8 mouse cellular contexts compared by ENCODE assay signal in the genomic region with DNA sequence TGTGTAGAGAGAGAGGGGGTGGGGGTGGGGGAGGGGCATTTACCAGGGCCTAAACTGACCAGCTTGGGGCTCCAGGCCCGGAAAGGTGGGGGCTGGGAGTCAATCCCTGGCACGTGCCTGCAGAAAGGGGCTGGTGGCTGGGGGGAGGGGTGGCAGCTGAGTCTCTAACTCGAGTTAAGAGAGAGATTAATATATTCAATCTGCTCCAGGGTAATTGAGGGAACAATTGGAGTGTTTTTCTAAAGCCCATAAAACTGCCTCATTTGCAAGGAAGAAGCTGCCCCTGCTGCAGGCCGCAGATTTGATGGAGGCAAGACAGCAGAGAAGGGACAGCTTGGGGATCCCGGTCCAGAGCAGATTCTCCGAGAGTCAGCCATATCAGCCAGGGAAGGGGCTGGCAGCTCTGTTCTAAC. TPM values are rescaled to one million over a fixed set of nuclear protein-coding genes. Genes with fewer than 3 reads are reported as not detected.
DNase-seq lines count a peak whose midpoint lies in the region; ATAC-seq lines count a peak whose summit lies in the region.

No protein-coding gene starts in this region.

- H3K27ac ChIP-seq in liver, embryonic 11.5 days (ENCODE audit: low read depth, low read length) = no peak overlapping the region

- H3K4me2 ChIP-seq in liver, embryonic 11.5 days = no peak overlapping the region; the same call in 1 of the 2 replicates

- H3K9ac ChIP-seq in liver, embryonic 11.5 days (ENCODE audit: low read depth, low read length) = 0 out of 2 replicates have a peak overlapping the region, but pooled peaks have one; percentile 9

- ATAC-seq in CD4-positive, CD25-positive, alpha-beta regulatory T cell, adult 4 months = no peak
- ATAC-seq in liver, embryonic 11.5 days (replicated peaks; ENCODE audit: low FRiP score) = no peak

- H3K36me3 ChIP-seq in liver, embryonic 11.5 days (ENCODE audit: control insufficient read depth, insufficient read depth, low read length) = no peaks in the 10 kb centered on the region

- H3K27me3 ChIP-seq in liver, embryonic 11.5 days (replicated peaks; ENCODE audit: control insufficient read depth, insufficient read depth, low read length) = peaks cover 53% of the 10 kb centered on the region

- H3K4me3 ChIP-seq in liver, embryonic 11.5 days (ENCODE audit: low read depth, low read length) = no peak overlapping the region

- 7% methylated on average over 6 of the region's 6 CpGs for WGBS in liver, embryonic 11.5 days

- peak; percentile 25 for DNase-seq in CD4-positive, CD25-positive, alpha-beta regulatory T cell, adult 2 months (ENCODE audit: low read depth, low spot score)
- peak; percentile 43 for DNase-seq in thymus, postnatal 14 days
- no peak for DNase-seq in thymus, postnatal 0 days (ENCODE audit: low spot score)
- DNase-seq in liver, embryonic 11.5 days (ENCODE audit: low spot score) = no peak
- peak; percentile 58 for DNase-seq in thymus, postnatal 4 days
- DNase-seq in testis, postnatal 10 days (ENCODE audit: low spot score) = no peak
- no peak for DNase-seq in urinary bladder, postnatal 36 days (ENCODE audit: low spot score in 2 of 2)

- no peaks in the 10 kb centered on the region for H3K9me3 ChIP-seq in liver, embryonic 11.5 days (ENCODE audit: control insufficient read depth, low read length)

- peaks cover 16% of the 10 kb centered on the region for H3K4me1 ChIP-seq in liver, embryonic 11.5 days (replicated peaks; ENCODE audit: control insufficient read depth, insufficient read depth, low read length)

RNA-seq across cellular contexts. Expression of a gene that starts 5.8 kb away (rescaled TPM):
- not detected for polyA plus RNA-seq in CD4-positive, CD25-positive, alpha-beta regulatory T cell, adult 4 months (2017; shearing (Covaris generic))
- 0.27 and 1.1 TPM in 2 replicates for polyA plus RNA-seq in thymus, postnatal 0 days (2015; fragmentation: Nextera tagmentation; extraction: Ambion mirVana)
- polyA plus RNA-seq in liver, embryonic 11.5 days (2014; fragmentation: Nextera tagmentation; extraction: Ambion mirVana) = not detected in 2 replicates

RNA-seq across cellular contexts. Expression of a gene that starts 49.3 kb away (rescaled TPM):
- 1 to 10 TPM; 3.8 to 7.2 TPM for polyA plus RNA-seq in CD4-positive, CD25-positive, alpha-beta regulatory T cell, adult 4 months (2017; shearing (Covaris generic))
- polyA plus RNA-seq in thymus, postnatal 0 days (2015; fragmentation: Nextera tagmentation; extraction: Ambion mirVana) = 0.94 and 1.1 TPM in 2 replicates
- 5.9 and 7.2 TPM in 2 replicates for polyA plus RNA-seq in liver, embryonic 11.5 days (2014; fragmentation: Nextera tagmentation; extraction: Ambion mirVana)

Comparison
In these comparisons a context has a peak if more than half of its experiments do, and no peak if none do; other contexts are left out.
1. DNase-seq: peak in CD4-positive, CD25-positive, alpha-beta regulatory T cell, adult 2 months (single experiment), thymus, postnatal 14 days (single experiment) and thymus, postnatal 4 days (single experiment); none in thymus, postnatal 0 days (single experiment), liver, embryonic 11.5 days (single experiment), testis, postnatal 10 days (single experiment) and urinary bladder, postnatal 36 days (0 of 2).